Mouse (Mus musculus): ENCODE results near the gene Slc25a1. TPM values are rescaled to one million over a fixed set of nuclear protein-coding genes. Genes with fewer than 3 reads are reported as not detected.

Gene Slc25a1
- polyA plus RNA-seq, 1 experiment from 2014 or later = 77.7 TPM

DNA sequence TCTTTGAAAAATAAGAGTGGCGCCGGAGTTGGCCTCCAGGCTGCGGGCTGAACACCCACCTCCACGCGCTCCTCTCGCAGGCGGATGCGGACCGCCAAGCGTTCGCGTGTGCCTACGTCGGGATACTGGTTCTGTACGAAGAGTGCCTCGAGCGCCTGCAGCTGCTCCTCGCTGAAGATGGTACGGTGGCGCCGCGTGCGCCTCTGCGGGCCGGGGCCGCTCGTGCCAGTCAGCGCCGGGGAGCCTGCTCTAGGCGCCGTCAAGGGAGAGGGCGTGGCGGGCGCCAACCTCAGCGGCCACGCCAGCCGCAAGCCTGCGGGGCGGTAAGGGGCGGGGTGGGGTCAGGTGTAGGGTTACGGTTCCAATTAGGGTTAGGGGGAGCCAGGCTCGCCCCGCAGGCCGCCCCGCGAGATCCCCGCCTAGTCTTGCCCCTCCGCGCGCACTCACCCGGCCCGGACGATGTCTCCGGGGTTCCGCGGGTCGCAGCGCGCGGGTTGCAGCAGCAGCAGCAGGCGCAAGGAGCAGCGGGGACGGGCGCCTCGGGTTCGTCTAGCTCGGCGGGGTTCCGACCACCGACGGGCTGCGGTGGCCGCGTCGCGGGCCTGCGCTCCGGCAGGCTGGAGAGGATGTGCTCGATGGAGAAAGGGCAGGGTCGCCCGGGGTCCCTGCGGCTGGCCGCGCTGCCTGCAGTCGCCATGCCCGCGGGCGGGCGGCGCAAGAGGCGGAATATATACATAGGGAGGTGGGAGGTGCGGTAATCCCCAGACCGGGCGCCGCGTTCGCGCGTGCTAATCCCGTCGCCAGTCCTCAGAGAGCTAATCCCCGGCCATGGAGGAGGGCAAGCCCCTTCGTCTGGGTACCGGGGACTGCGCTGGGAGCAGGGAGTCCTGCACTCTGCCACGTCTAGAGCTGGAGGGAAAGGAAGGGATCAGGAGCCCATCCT, 13.4 kb downstream of the Slc25a1 start, which contains the start of gene Gsc2:
Gene Gsc2, minus strand, starts transcription at position 753 of the 943 bp plus-strand sequence.
- Histone ChIP-seq H3K27ac (ENCODE audit: low read depth) (no peak within 1 kb of the TSS), H3K4me1 (ENCODE audit: insufficient read depth) (peaks cover 18% of the 10 kb centered on the region), H3K36me3 (replicated peaks; ENCODE audit: insufficient read depth, low read length) (no peaks in the 10 kb centered on the region), H3K9ac (replicated peaks) (no peak within 1 kb of the TSS), H3K4me2 (ENCODE audit: low read depth, low read length) (peak within 1 kb of the TSS; percentile 70), H3K9me3 (ENCODE audit: low read length) (no peaks in the 10 kb centered on the region), H3K27me3 (ENCODE audit: insufficient read depth, low read length) (peaks cover 48% of the 10 kb centered on the region), H3K4me3 (ENCODE audit: low read depth, low read length) (peak within 1 kb of the TSS; percentile 44)
- DNase-seq (no peak), ATAC-seq (no peak)
- TF ChIP-seq EP300 (IDR thresholded peaks at IDR 0.05; ENCODE audit: low read depth) = no peak
- no peak for TF ChIP-seq CTCF (IDR thresholded peaks at IDR 0.05; ENCODE audit: low read depth)
- 2% methylated on average over 91 of the region's 106 CpGs for WGBS (ENCODE audit: insufficient replicate concordance)

- Histone ChIP-seq H3K9me3 (ENCODE audit: low read length) (no peaks in the 10 kb centered on the region), H3K4me3 (ENCODE audit: low read depth, low read length) (peak within 1 kb of the TSS; percentile 69), H3K27me3 (ENCODE audit: insufficient read depth, low read length) (peaks cover 42% of the 10 kb centered on the region), H3K27ac (ENCODE audit: low read depth) (no peak within 1 kb of the TSS), H3K4me2 (ENCODE audit: low read depth, low read length) (peak within 1 kb of the TSS; percentile 80), H3K36me3 (replicated peaks; ENCODE audit: insufficient read depth, low read length) (peaks cover 24% of the 10 kb centered on the region), H3K4me1 (ENCODE audit: insufficient read depth) (peaks cover 18% of the 10 kb centered on the region), H3K9ac (replicated peaks) (peak within 1 kb of the TSS; percentile 63)
- WGBS (ENCODE audit: insufficient replicate concordance) = under 1% methylated on average over 35 of the region's 35 CpGs
- ATAC-seq = peak; percentile 98
- DNase-seq = peak; percentile 90
- TF ChIP-seq CTCF (IDR thresholded peaks at IDR 0.05; ENCODE audit: low read depth) (peak; percentile 88), EP300 (IDR thresholded peaks at IDR 0.05; ENCODE audit: low read depth) (peak; percentile 53; the same call in 1 of the 2 replicates)
These were observed 16.9 kb downstream of the Slc25a1 start, which contains the start of gene Ess2 for GRCm38 (mm10) chr16:17911052-17911595. Gene Ess2, minus strand, starts transcription at chr16:17911348.

GRCm38 (mm10) chr16:17898462-17898861, 29.6 kb downstream of the Slc25a1 start, which contains the start of the genes Dgcr2 and Tssk2:
Gene Dgcr2, minus strand, starts transcription at chr16:17898562.
Gene Tssk2, plus strand, starts transcription at chr16:17898637.
- H3K4me3 ChIP-seq (ENCODE audit: low read depth, low read length) = no peak within 1 kb of the TSS
- DNase-seq (no peak), ATAC-seq (no peak)
- no peak for TF ChIP-seq CTCF (IDR thresholded peaks at IDR 0.05; ENCODE audit: low read depth)
- TF ChIP-seq EP300 (IDR thresholded peaks at IDR 0.05; ENCODE audit: low read depth) = no peak
- H3K9ac ChIP-seq (replicated peaks) = no peak within 1 kb of the TSS
- H3K9me3 ChIP-seq (ENCODE audit: low read length) = no peaks in the 10 kb centered on the region
- H3K4me1 ChIP-seq (ENCODE audit: insufficient read depth) = no peaks in the 10 kb centered on the region
- no peaks in the 10 kb centered on the region for H3K27me3 ChIP-seq (ENCODE audit: insufficient read depth, low read length)
- no peak within 1 kb of the TSS for H3K27ac ChIP-seq (ENCODE audit: low read depth)
- WGBS (ENCODE audit: insufficient replicate concordance) = 81% methylated on average over 14 of the region's 14 CpGs
- no peak within 1 kb of the TSS for H3K4me2 ChIP-seq (ENCODE audit: low read depth, low read length)
- peaks cover 26% of the 10 kb centered on the region for H3K36me3 ChIP-seq (replicated peaks; ENCODE audit: insufficient read depth, low read length)

GRCm38 (mm10) chr16:17896091-17896490, 31.9 kb downstream of the Slc25a1 start:
- TF ChIP-seq EP300 (IDR thresholded peaks at IDR 0.05; ENCODE audit: low read depth) (no peak), CTCF (IDR thresholded peaks at IDR 0.05; ENCODE audit: low read depth) (no peak)
- Histone ChIP-seq H3K36me3 (replicated peaks; ENCODE audit: insufficient read depth, low read length) (peaks cover 3% of the 10 kb centered on the region; the same call in 1 of the 2 replicates), H3K9ac (replicated peaks) (no peak overlapping the region), H3K27me3 (ENCODE audit: insufficient read depth, low read length) (no peaks in the 10 kb centered on the region), H3K4me1 (ENCODE audit: insufficient read depth) (peaks cover 10% of the 10 kb centered on the region), H3K4me3 (ENCODE audit: low read depth, low read length) (no peak overlapping the region), H3K4me2 (ENCODE audit: low read depth, low read length) (no peak overlapping the region), H3K9me3 (ENCODE audit: low read length) (no peaks in the 10 kb centered on the region), H3K27ac (ENCODE audit: low read depth) (no peak overlapping the region)
- ATAC-seq (no peak), DNase-seq (no peak)

GRCm38 (mm10) chr16:17893923-17894322, 34.1 kb downstream of the Slc25a1 start, which contains the start of gene Tssk1:
Gene Tssk1, plus strand, starts transcription at chr16:17894223.
- WGBS (ENCODE audit: insufficient replicate concordance) = 71% methylated on average over 2 of the region's 2 CpGs
- Histone ChIP-seq H3K4me1 (ENCODE audit: insufficient read depth) (peaks cover 24% of the 10 kb centered on the region), H3K4me2 (ENCODE audit: low read depth, low read length) (no peak within 1 kb of the TSS), H3K9ac (replicated peaks) (no peak within 1 kb of the TSS; the same call in 1 of the 2 replicates), H3K4me3 (ENCODE audit: low read depth, low read length) (no peak within 1 kb of the TSS), H3K27ac (ENCODE audit: low read depth) (no peak within 1 kb of the TSS), H3K9me3 (ENCODE audit: low read length) (no peaks in the 10 kb centered on the region), H3K27me3 (ENCODE audit: insufficient read depth, low read length) (no peaks in the 10 kb centered on the region), H3K36me3 (replicated peaks; ENCODE audit: insufficient read depth, low read length) (no peaks in the 10 kb centered on the region)
- DNase-seq (no peak), ATAC-seq (no peak)
- TF ChIP-seq CTCF (IDR thresholded peaks at IDR 0.05; ENCODE audit: low read depth) (no peak), EP300 (IDR thresholded peaks at IDR 0.05; ENCODE audit: low read depth) (no peak)

DNA sequence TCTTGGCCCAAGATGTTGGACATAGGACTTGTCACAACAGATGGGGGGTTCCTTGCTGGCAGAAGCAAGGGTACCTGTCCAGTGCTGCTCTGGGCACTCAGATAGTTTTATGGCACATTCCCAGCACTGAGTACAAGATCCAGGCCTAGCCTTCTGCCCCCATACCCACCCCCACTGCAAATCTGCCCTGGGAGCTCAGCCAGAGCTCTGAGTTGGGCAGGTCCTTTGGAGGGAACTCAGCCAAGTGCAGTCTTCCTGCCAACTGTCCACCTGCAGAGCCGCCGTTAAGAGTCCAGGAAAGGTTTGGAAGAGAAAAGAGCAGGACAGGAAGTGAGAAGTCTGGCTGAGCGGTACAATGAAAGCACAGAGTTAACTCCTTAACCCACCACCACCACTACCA, 35.4 kb downstream of the Slc25a1 start:
- no peaks in the 10 kb centered on the region for H3K27me3 ChIP-seq (ENCODE audit: insufficient read depth, low read length)
- no peaks in the 10 kb centered on the region for H3K36me3 ChIP-seq (replicated peaks; ENCODE audit: insufficient read depth, low read length)
- ATAC-seq (peak; percentile 32), DNase-seq (peak; percentile 76)
- no peaks in the 10 kb centered on the region for H3K9me3 ChIP-seq (ENCODE audit: low read length)
- WGBS (ENCODE audit: insufficient replicate concordance) = 48% methylated on average over 3 of the region's 3 CpGs
- no peak overlapping the region; the same call in 1 of the 2 replicates for H3K9ac ChIP-seq (replicated peaks)
- peak overlapping the region; percentile 94 for H3K4me2 ChIP-seq (ENCODE audit: low read depth, low read length)
- 0 out of 2 replicates have a peak, but pooled peaks have one; percentile 16 for TF ChIP-seq EP300 (IDR thresholded peaks at IDR 0.05; ENCODE audit: low read depth)
- TF ChIP-seq CTCF (IDR thresholded peaks at IDR 0.05; ENCODE audit: low read depth) = no peak
- peak overlapping the region; percentile 98 for H3K27ac ChIP-seq (ENCODE audit: low read depth)
- H3K4me1 ChIP-seq (ENCODE audit: insufficient read depth) = peaks cover 24% of the 10 kb centered on the region
- no peak overlapping the region for H3K4me3 ChIP-seq (ENCODE audit: low read depth, low read length)
